Mouse (Mus musculus) heart, postnatal 0 days (tissue): ENCODE data around the gene Fnip1.

Experiments
- CTCF ChIP-seq: IDR thresholded peaks from 2 replicates; pipeline ENCODE4 v1.5.1; 2016; ENCODE audit warnings: antibody characterized with exemption, control low read depth, low read depth
- EP300 ChIP-seq: IDR thresholded peaks from 2 replicates; pipeline ENCODE4 v1.6.1; 2016; ENCODE audit warnings: antibody characterized with exemption, low read depth

DNA sequence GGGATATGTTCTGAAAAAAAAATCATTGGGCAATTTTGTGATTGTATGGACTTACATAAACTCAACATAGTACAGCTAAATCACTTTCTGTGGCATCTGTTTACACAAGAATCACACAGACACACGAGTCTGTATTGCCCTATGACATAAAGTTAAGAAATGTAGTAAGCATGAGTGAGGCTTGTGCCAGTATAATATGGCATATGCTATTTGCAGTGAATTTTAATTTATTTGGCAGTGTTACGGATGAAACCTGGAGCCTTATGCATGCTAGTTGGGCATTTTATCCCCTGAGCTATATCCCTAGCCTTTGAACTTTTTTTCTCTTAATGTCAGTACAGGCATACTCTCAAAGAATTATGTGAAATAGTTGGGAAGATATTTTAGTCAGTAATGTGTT, 101.5 kb downstream of the Fnip1 start:
- no peak for TF ChIP-seq CTCF
- no peak for TF ChIP-seq EP300
